Mouse (Mus musculus): ENCODE results near the gene Cel.

DNA sequence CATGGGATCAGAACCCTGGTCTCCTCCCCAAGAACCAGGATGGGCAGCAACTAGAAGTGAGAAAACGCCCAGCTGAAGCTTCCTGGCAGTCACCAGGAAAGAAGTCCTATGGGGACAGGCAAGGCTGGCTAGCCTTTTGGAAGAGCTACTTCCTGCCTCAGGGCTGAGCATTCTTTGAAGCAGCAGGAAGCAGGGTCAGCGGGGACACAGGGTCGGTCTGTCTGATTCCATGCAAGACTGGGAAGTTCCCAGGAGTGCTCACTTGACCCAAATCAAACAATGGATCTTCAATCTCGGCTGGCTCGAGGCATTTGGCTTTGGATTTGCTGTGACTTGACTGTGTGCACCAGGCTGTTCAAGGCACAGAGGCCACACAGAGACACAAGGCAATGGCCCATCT, 3.3 kb upstream of the Cel start:
- TF ChIP-seq GATA1 (IDR thresholded peaks at IDR 0.05; ENCODE audit: borderline replicate concordance, low read length) (no peak), FLI1 (IDR thresholded peaks at IDR 0.05; ENCODE audit: low read length) (no peak)

Measured in megakaryocyte, embryonic 14.5 days (primary cell).